Mouse (Mus musculus) lung, postnatal 0 days (tissue): Measurements from ENCODE around the gene Lbh. TPM values are rescaled to one million over a fixed set of nuclear protein-coding genes. Genes with fewer than 3 reads are reported as not detected.

Experiments
- ATAC-seq: fragments of 200-750 bp; cut with Nextera tagmentation; 2 replicates; pipeline ENCODE4 v1.8.0; 2017; ENCODE audit warnings: moderate library complexity
- DNase-seq: peaks from one replicate; pipeline ENCODE4 v3.0.0-alpha.2; 2016; ENCODE audit warnings: low spot score
- H3K27ac ChIP-seq: fragments of 300-500 bp; sonication (generic); 2 replicates; pipeline ENCODE4 v1.5.1; 2014; ENCODE audit warnings: antibody characterized with exemption, mild to moderate bottlenecking, low read length, mixed read lengths
- H3K27me3 ChIP-seq: fragments of 300-500 bp; sonication (generic); replicated peaks from 2 replicates; pipeline ENCODE4 v1.6.1; 2014; ENCODE audit warnings: low read length, mixed read lengths; ENCODE audit not compliant: insufficient read depth
- H3K36me3 ChIP-seq: fragments of 300-500 bp; sonication (generic); 2 replicates; pipeline ENCODE4 v1.6.1; 2014; ENCODE audit warnings: low read length, mixed read lengths; ENCODE audit not compliant: insufficient read depth
- H3K4me1 ChIP-seq: fragments of 300-500 bp; sonication (generic); 2 replicates; pipeline ENCODE4 v1.6.1; 2014; ENCODE audit warnings: antibody characterized with exemption, low read depth, low read length, mixed read lengths; ENCODE audit not compliant: insufficient read depth
- H3K4me2 ChIP-seq: fragments of 300-500 bp; sonication (generic); replicated peaks from 2 replicates; pipeline ENCODE4 v1.6.1; 2014; ENCODE audit warnings: low read depth, mild to moderate bottlenecking, low read length, moderate library complexity, mixed read lengths
- H3K4me3 ChIP-seq: fragments of 300-500 bp; sonication (generic); 2 replicates; pipeline ENCODE4 v1.5.1; 2014; ENCODE audit warnings: low read depth, low read length
- H3K9ac ChIP-seq: fragments of 300-500 bp; sonication (generic); replicated peaks from 2 replicates; pipeline ENCODE4 v1.6.1; 2014; ENCODE audit warnings: low read depth, mild to moderate bottlenecking
- H3K9me3 ChIP-seq: fragments of 300-500 bp; sonication (generic); 2 replicates; pipeline ENCODE4 v1.6.1; 2016; ENCODE audit warnings: low read length, mixed read lengths
- CTCF ChIP-seq: IDR thresholded peaks from 2 replicates; pipeline ENCODE4 v1.5.1; 2016; ENCODE audit warnings: antibody characterized with exemption, mild to moderate bottlenecking
- EP300 ChIP-seq: IDR thresholded peaks from 2 replicates; pipeline ENCODE4 v1.6.1; 2016; ENCODE audit warnings: antibody characterized with exemption, mild to moderate bottlenecking, control low read depth
- WGBS: fragments of 180-500 bp; shearing (Covaris S2); extraction: QIAGEN DNeasy Blood & Tissue Kit; methylation state at CpG from one replicate; pipeline ENCODE4 v1.1.7; 2014; 5-methylcytosine and 5-hydroxymethylcytosine counted together
- polyA plus RNA-seq: library from polyadenylated mRNA; unstranded; fragments of >200 nt; fragmentation: Nextera tagmentation; extraction: Ambion mirVana; gene quantifications from 2 replicates; pipeline ENCODE4 v1.2.1, GENCODE M21; 2015

Lbh gene
- polyA plus RNA-seq, 1 experiment from 2014 or later: 16.2 TPM

DNA sequence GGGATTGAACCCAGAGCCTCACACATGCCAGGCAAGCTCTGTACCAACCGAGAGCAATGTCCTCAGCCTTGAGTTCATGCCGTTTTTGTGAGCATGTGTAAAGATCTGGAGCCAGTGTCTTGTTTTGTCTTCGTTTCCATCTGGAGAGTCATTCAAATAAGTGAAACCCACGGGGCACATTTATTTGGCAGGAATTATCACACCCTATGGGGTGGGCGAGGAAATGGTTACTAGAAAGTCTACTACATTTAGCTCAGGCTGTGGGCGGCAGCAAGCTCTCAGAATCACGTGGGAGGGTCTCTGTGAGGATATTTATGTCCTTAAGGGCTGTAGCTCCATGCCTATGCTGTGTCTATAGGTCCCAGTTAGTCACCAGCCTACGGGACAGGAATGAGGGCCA lies 6.2 kb downstream of the Lbh start:
- H3K36me3 ChIP-seq: no peaks in the 10 kb centered on the region; the same call in 1 of the 2 replicates
- TF ChIP-seq EP300 (no peak), CTCF (no peak)
- DNase-seq (no peak), ATAC-seq (no peak)
- no peaks in the 10 kb centered on the region for H3K9me3 ChIP-seq
- peaks cover 6% of the 10 kb centered on the region; the same call in 1 of the 2 replicates for H3K4me1 ChIP-seq
- H3K27ac ChIP-seq: no peak overlapping the region
- H3K4me3 ChIP-seq: 0 out of 2 replicates have a peak overlapping the region, but pooled peaks have one; percentile 31
- no peak overlapping the region for H3K9ac ChIP-seq
- H3K4me2 ChIP-seq: peak overlapping the region; percentile 50; the same call in 1 of the 2 replicates
- 65% methylated on average over 8 of the region's 8 CpGs for WGBS
- H3K27me3 ChIP-seq: no peaks in the 10 kb centered on the region

DNA sequence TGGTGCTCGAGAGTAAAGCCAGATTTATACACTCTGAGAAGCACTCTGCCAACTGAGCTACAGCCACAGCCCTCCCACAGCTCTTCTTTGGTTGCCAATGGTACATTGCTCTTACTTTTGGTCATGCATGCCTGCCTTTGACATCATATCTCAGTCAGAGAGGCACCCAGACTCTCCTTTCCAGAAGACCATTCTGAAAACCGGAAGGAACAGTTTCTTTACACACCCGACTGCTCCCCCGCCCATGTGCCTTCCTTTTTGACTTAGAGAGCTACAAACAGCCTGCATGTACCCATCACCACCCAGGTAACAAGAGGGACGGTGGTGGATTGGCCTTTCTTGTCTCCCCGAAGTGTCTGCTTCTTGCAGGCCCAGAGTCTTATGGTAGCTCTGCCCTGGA lies 7.0 kb downstream of the Lbh start:
- 73% methylated on average over 6 of the region's 6 CpGs for WGBS
- no peak overlapping the region for H3K4me3 ChIP-seq
- H3K4me2 ChIP-seq: 0 out of 2 replicates have a peak overlapping the region, but pooled peaks have one; percentile 50
- no peaks in the 10 kb centered on the region for H3K9me3 ChIP-seq
- no peaks in the 10 kb centered on the region; the same call in 1 of the 2 replicates for H3K36me3 ChIP-seq
- ATAC-seq (no peak), DNase-seq (no peak)
- no peaks in the 10 kb centered on the region for H3K27me3 ChIP-seq
- TF ChIP-seq CTCF (no peak), EP300 (no peak)
- H3K4me1 ChIP-seq: peaks cover 6% of the 10 kb centered on the region; the same call in 1 of the 2 replicates
- no peak overlapping the region for H3K9ac ChIP-seq
- peak overlapping the region; percentile 52; the same call in 1 of the 2 replicates for H3K27ac ChIP-seq

DNA sequence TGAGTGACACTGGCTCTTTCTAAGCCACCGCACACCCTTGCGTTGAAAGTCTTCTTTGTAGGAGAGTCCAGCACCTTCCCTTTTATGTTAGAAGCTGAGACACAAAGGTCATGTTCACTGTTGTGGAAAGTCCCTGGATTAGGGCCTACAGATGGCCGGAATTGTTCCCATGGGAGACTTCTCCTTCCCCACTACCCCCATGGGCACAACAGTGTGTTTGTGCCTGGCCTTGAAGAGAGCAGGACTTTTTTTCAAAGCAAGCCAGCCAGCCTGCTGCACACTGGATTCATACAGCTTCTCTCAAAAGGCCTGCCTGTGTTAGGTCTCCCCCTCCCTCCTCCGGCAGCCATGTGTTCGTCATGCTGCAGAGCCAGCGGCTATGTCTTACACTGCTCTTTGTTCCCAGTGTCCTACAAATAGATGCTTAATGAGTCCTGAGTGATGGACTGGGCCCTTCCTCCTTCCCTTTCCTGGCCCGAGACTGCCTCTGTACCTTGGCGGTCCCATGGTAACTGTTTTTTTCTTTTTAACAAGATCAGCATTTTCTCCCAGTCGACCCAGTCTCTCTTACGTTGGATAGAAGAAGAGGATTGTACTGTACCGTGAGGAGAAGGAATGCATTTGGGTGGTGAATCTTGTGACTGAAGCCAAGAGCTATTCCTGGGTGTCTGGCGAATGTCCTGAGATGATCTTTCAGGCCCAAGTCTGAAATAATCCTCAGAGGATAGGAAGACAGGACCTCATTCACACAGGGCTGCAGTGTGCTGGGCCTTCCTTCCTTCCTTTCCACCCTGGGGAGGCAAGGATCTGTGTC lies 7.9 kb downstream of the Lbh start:
- no peak for TF ChIP-seq EP300
- TF ChIP-seq CTCF: no peak
- no peaks in the 10 kb centered on the region; the same call in 1 of the 2 replicates for H3K36me3 ChIP-seq
- DNase-seq (peak; percentile 62), ATAC-seq (peak; percentile 44)
- H3K4me2 ChIP-seq: peak overlapping the region; percentile 12; the same call in 1 of the 2 replicates
- WGBS: 58% methylated on average over 12 of the region's 12 CpGs
- no peaks in the 10 kb centered on the region for H3K27me3 ChIP-seq
- H3K9ac ChIP-seq: no peak overlapping the region
- H3K9me3 ChIP-seq: no peaks in the 10 kb centered on the region
- peak overlapping the region; percentile 21; the same call in 1 of the 2 replicates for H3K27ac ChIP-seq
- H3K4me3 ChIP-seq: no peak overlapping the region
- peaks cover 6% of the 10 kb centered on the region; the same call in 1 of the 2 replicates for H3K4me1 ChIP-seq

DNA sequence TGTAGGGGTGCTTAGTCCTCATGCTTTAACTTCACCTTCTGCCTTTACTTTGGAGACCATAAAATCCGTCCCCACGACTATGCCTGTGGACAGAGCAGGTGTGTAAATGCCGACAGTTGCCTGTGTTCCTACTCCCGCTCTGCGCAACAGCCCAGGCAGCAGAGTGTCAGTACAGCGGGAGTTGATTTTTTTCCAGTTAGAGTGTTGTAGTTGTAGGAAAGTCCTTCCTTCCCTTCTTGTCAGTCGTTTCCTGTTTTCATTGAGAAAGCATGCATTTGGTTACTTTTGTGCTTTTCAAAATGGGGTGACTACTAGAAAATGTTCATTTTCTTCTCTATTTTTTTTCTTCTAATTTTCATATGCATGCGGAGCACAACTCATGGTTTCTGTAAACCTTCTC lies 8.9 kb downstream of the Lbh start:
- Histone ChIP-seq H3K27me3 (no peaks in the 10 kb centered on the region), H3K36me3 (no peaks in the 10 kb centered on the region; the same call in 1 of the 2 replicates), H3K27ac (no peak overlapping the region), H3K9me3 (no peaks in the 10 kb centered on the region), H3K4me3 (no peak overlapping the region), H3K4me1 (peaks cover 6% of the 10 kb centered on the region; the same call in 1 of the 2 replicates), H3K9ac (no peak overlapping the region), H3K4me2 (no peak overlapping the region; the same call in 1 of the 2 replicates)
- no peak for ATAC-seq
- DNase-seq: no peak
- 70% methylated on average over 8 of the region's 8 CpGs for WGBS
- TF ChIP-seq CTCF (no peak), EP300 (no peak)

DNA sequence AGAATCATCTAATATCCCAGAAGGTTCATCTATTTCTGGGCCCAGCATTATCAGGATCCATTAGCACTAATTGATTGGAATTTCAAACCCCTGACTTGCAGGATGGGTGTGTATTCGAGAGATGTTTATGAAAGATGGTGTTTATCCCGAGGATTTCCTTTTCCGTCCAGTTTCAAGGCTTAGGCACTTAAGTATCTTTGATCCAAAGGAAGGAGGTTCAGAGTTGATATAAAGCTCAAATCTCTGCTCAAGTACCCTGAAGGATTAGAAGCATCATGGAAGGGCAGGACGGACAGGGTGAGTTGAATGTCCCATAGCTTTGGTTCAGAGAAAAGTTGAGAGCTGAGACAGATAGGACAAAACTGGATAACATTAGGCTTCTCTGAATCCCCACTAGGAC lies 15.0 kb downstream of the Lbh start:
- no peak for DNase-seq
- Histone ChIP-seq H3K4me2 (no peak overlapping the region), H3K9me3 (no peaks in the 10 kb centered on the region), H3K27ac (no peak overlapping the region), H3K4me3 (no peak overlapping the region), H3K36me3 (no peaks in the 10 kb centered on the region), H3K9ac (no peak overlapping the region), H3K27me3 (no peaks in the 10 kb centered on the region), H3K4me1 (0 out of 2 replicates have a peak, but pooled peaks cover 11% of the 10 kb centered on the region)
- TF ChIP-seq CTCF (no peak), EP300 (peak; percentile 51; the same call in 1 of the 2 replicates)
- 54% methylated on average over 4 of the region's 4 CpGs for WGBS
- no peak for ATAC-seq

DNA sequence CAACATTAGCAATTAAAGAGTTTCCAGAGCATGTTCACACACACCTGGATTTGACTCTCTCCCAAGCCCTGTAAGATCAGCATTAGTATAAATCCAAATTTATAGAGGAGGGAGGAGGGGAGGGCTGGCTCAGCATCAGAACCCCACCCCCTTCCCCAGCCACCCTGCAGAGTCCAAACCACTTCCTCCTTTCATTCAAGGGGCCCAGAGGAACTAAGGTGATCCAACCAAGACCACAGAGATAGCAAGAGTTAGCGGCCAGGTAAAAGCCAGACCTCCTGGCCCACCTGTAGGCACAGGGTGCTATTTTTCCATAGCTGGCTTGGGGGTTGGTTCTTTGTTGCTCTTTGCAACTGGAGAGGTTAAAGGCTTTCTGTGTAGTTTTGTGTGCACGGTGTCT lies 16.0 kb downstream of the Lbh start:
- Histone ChIP-seq H3K27ac (peak overlapping the region; percentile 38; the same call in 1 of the 2 replicates), H3K9me3 (no peaks in the 10 kb centered on the region), H3K9ac (no peak overlapping the region), H3K4me2 (no peak overlapping the region), H3K4me3 (no peak overlapping the region), H3K27me3 (no peaks in the 10 kb centered on the region), H3K36me3 (no peaks in the 10 kb centered on the region), H3K4me1 (0 out of 2 replicates have a peak, but pooled peaks cover 11% of the 10 kb centered on the region)
- DNase-seq (no peak), ATAC-seq (no peak)
- no peak for TF ChIP-seq EP300
- no peak for TF ChIP-seq CTCF
- WGBS: 58% methylated on average over 2 of the region's 2 CpGs
